ENCODE assay signal across 12 mouse cellular contexts in the genomic region with DNA sequence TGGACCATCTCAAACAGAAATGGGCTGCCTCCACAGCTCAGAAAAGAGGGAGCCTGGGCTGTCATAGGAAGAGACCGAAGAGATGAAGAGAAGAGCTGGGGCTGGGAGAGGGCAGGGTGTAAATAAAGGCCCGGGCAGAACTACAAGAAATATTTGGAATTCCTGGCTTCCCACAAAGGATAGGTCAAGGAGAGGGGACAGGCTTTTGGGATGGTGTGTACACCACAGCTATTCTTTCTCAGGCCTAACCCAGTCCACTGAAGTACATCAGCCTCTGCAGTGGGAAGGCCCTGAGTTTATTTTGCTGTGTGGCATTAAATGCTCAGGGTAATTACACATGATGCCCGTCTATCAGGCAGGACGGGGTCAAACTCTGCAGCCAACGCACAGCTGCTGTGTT.
DNase-seq lines count a peak whose midpoint lies in the region; ATAC-seq and TF ChIP-seq lines count a peak whose summit lies in the region.
"Had no signal": no experiment of that assay in that cellular context is flagged by ENCODE, and none has a peak within 500 bp of the region (broad histone marks: within the 10 kb centered on the region; RNA-seq: fewer than 3 reads in every experiment).

No protein-coding gene starts in this region.

- no peaks in the 10 kb centered on the region for H3K27me3 ChIP-seq in heart, adult 2 months (ENCODE audit: control insufficient read depth, insufficient read depth, low read length)
- H3K27me3 ChIP-seq in spleen, adult 2 months (ENCODE audit: control insufficient read depth, insufficient read depth, low read length): no peaks in the 10 kb centered on the region

- no peak overlapping the region for H3K9ac ChIP-seq in heart, adult 2 months (ENCODE audit: low read depth, low read length)

- intact Hi-C loops in heart, adult 2 months (cut with DNase I): loop anchor here (5.0 kb wide), 1 partner anchor 97 kb away; the partner anchor contains the start of gene Cdc42ep3

- H3K79me2 ChIP-seq in heart, adult 2 months (replicated peaks; ENCODE audit: control insufficient read depth, insufficient read depth, low read length): no peaks in the 10 kb centered on the region

- 56% methylated on average over 5 of the region's 5 CpGs for WGBS in heart, adult 2 months
- 82% methylated on average over 5 of the region's 5 CpGs for WGBS in spleen, adult 2 months

- no peak overlapping the region for H3K27ac ChIP-seq in heart, adult 2 months
- peak overlapping the region; percentile 56 for H3K27ac ChIP-seq in spleen, adult 2 months (ENCODE audit: insufficient read depth, low read length)

- TF ChIP-seq POLR2A in heart, adult 2 months (IDR thresholded peaks at IDR 0.05; ENCODE audit: insufficient read depth, low read depth, low read length): no peak
- TF ChIP-seq POLR2A in spleen, adult 2 months (IDR thresholded peaks at IDR 0.05; ENCODE audit: low read depth, low read length): no peak

- ATAC-seq in monocyte, adult 5-6 weeks (replicated peaks; ENCODE audit: insufficient number of reproducible peaks, low FRiP score, low TSS enrichment, poor library complexity, severe bottlenecking): no peak

- TF ChIP-seq EP300 in heart, adult 2 months (IDR thresholded peaks at IDR 0.05; ENCODE audit: insufficient read depth, low read depth, low read length): no peak

- H3K4me1 ChIP-seq in heart, adult 2 months (ENCODE audit: control insufficient read depth, insufficient read depth, low read length): peaks cover 5% of the 10 kb centered on the region
- H3K4me1 ChIP-seq in spleen, adult 2 months (ENCODE audit: control insufficient read depth, insufficient read depth, insufficient read length): no peaks in the 10 kb centered on the region

- H3K36me3 ChIP-seq in heart, adult 2 months (ENCODE audit: control insufficient read depth, insufficient read depth, low read length): peaks cover 3% of the 10 kb centered on the region; the same call in 1 of the 2 replicates
- H3K36me3 ChIP-seq in spleen, adult 2 months (ENCODE audit: control insufficient read depth, insufficient read depth, low read length): no peaks in the 10 kb centered on the region

- DNase-seq in heart, adult 11 months: peak; percentile 62
- no peak for DNase-seq in heart, adult 2 months
- DNase-seq in spleen, adult 2 months (ENCODE audit: low read depth in 1 of 2, low spot score in 2 of 2): no peak
- no peak for DNase-seq in spleen, postnatal 4 days (ENCODE audit: low spot score in 2 of 2)
- DNase-seq in kidney, postnatal 10 days: peak; percentile 23
- no peak for DNase-seq in left cerebral cortex, adult 11 months (ENCODE audit: low spot score)
- no peak for DNase-seq in thymus, postnatal 25 days
- DNase-seq: adrenal gland, postnatal 10 days; layer of hippocampus, adult 9-11 months; midbrain, embryonic 14.5 days; right cerebral cortex, postnatal 25 days had no signal

- no peak for TF ChIP-seq CTCF in heart, adult 2 months (IDR thresholded peaks at IDR 0.05)
- TF ChIP-seq CTCF in spleen, adult 2 months (IDR thresholded peaks at IDR 0.05; ENCODE audit: extremely low read depth, insufficient read depth, insufficient read length, insufficient replicate concordance): no peak

- no peak overlapping the region for H3K4me3 ChIP-seq in heart, adult 2 months
- H3K4me3 ChIP-seq in spleen, adult 2 months (ENCODE audit: extremely low read depth, insufficient read depth, insufficient read length): no peak overlapping the region

Comparison
In these comparisons a context has a peak if more than half of its experiments do, and no peak if none do; other contexts are left out.
1. DNase-seq: peak in heart, adult 11 months (single experiment) and kidney, postnatal 10 days (single experiment); none in heart, adult 2 months (0 of 2), spleen, adult 2 months (0 of 2), spleen, postnatal 4 days (0 of 2), left cerebral cortex, adult 11 months (single experiment) and thymus, postnatal 25 days (single experiment).